Mouse (Mus musculus): ENCODE measurements around the gene Tmem167. TPM values are rescaled to one million over a fixed set of nuclear protein-coding genes. Genes with fewer than 3 reads are reported as not detected.

The Tmem167 gene
- polyA plus RNA-seq, 1 experiment from 2014 or later = 29.5 TPM

- H3K4me3 ChIP-seq (ENCODE audit: low read depth, low read length) = no peak overlapping the region
- DNase-seq = no peak
- no peak overlapping the region for H3K4me2 ChIP-seq (ENCODE audit: low read depth, low read length)
- TF ChIP-seq EP300 (IDR thresholded peaks at IDR 0.05; ENCODE audit: low read depth) = no peak
- no peak for TF ChIP-seq CTCF (IDR thresholded peaks at IDR 0.05; ENCODE audit: low read depth)
- no peaks in the 10 kb centered on the region for H3K9me3 ChIP-seq (ENCODE audit: low read length)
- no peak overlapping the region for H3K9ac ChIP-seq (replicated peaks)
- no peaks in the 10 kb centered on the region for H3K36me3 ChIP-seq (replicated peaks; ENCODE audit: insufficient read depth, low read length)
- H3K4me1 ChIP-seq (ENCODE audit: insufficient read depth) = no peaks in the 10 kb centered on the region
- no peak for ATAC-seq
- H3K27me3 ChIP-seq (ENCODE audit: insufficient read depth, low read length) = no peaks in the 10 kb centered on the region
- no peak overlapping the region for H3K27ac ChIP-seq (ENCODE audit: low read depth)
Observed at GRCm38 (mm10) chr13:90151881-90152280, 63.0 kb downstream of the Tmem167 start.

- no peak for TF ChIP-seq CTCF (IDR thresholded peaks at IDR 0.05; ENCODE audit: low read depth)
- Histone ChIP-seq H3K36me3 (replicated peaks; ENCODE audit: insufficient read depth, low read length) (no peaks in the 10 kb centered on the region), H3K9me3 (ENCODE audit: low read length) (no peaks in the 10 kb centered on the region), H3K4me3 (ENCODE audit: low read depth, low read length) (no peak overlapping the region), H3K9ac (replicated peaks) (no peak overlapping the region), H3K27me3 (ENCODE audit: insufficient read depth, low read length) (no peaks in the 10 kb centered on the region), H3K4me2 (ENCODE audit: low read depth, low read length) (no peak overlapping the region), H3K27ac (ENCODE audit: low read depth) (no peak overlapping the region), H3K4me1 (ENCODE audit: insufficient read depth) (no peaks in the 10 kb centered on the region)
- 67% methylated on average over 7 of the region's 7 CpGs for WGBS (ENCODE audit: insufficient replicate concordance)
- DNase-seq = no peak
- ATAC-seq = no peak
Observed at GRCm38 (mm10) chr13:90152536-90153273, 63.8 kb downstream of the Tmem167 start.

GRCm38 (mm10) chr13:90164147-90164546 is 75.2 kb downstream of the Tmem167 start:
- no peak for DNase-seq
- Histone ChIP-seq H3K4me1 (ENCODE audit: insufficient read depth) (no peaks in the 10 kb centered on the region), H3K27me3 (ENCODE audit: insufficient read depth, low read length) (no peaks in the 10 kb centered on the region), H3K9ac (replicated peaks) (no peak overlapping the region), H3K4me2 (ENCODE audit: low read depth, low read length) (no peak overlapping the region), H3K9me3 (ENCODE audit: low read length) (no peaks in the 10 kb centered on the region), H3K4me3 (ENCODE audit: low read depth, low read length) (no peak overlapping the region), H3K36me3 (replicated peaks; ENCODE audit: insufficient read depth, low read length) (no peaks in the 10 kb centered on the region), H3K27ac (ENCODE audit: low read depth) (no peak overlapping the region)
- WGBS (ENCODE audit: insufficient replicate concordance) = 72% methylated on average over 2 of the region's 2 CpGs
- no peak for ATAC-seq
- TF ChIP-seq EP300 (IDR thresholded peaks at IDR 0.05; ENCODE audit: low read depth) (no peak), CTCF (IDR thresholded peaks at IDR 0.05; ENCODE audit: low read depth) (no peak)

GRCm38 (mm10) chr13:90167044-90167443 is 78.1 kb downstream of the Tmem167 start:
- H3K27me3 ChIP-seq (ENCODE audit: insufficient read depth, low read length) = no peaks in the 10 kb centered on the region
- ATAC-seq = no peak
- H3K9me3 ChIP-seq (ENCODE audit: low read length) = no peaks in the 10 kb centered on the region
- H3K4me3 ChIP-seq (ENCODE audit: low read depth, low read length) = no peak overlapping the region
- no peak overlapping the region for H3K9ac ChIP-seq (replicated peaks)
- TF ChIP-seq CTCF (IDR thresholded peaks at IDR 0.05; ENCODE audit: low read depth) (no peak), EP300 (IDR thresholded peaks at IDR 0.05; ENCODE audit: low read depth) (no peak)
- 56% methylated on average over 3 of the region's 3 CpGs for WGBS (ENCODE audit: insufficient replicate concordance)
- H3K4me2 ChIP-seq (ENCODE audit: low read depth, low read length) = no peak overlapping the region
- no peaks in the 10 kb centered on the region for H3K36me3 ChIP-seq (replicated peaks; ENCODE audit: insufficient read depth, low read length)
- H3K4me1 ChIP-seq (ENCODE audit: insufficient read depth) = no peaks in the 10 kb centered on the region
- no peak for DNase-seq
- H3K27ac ChIP-seq (ENCODE audit: low read depth) = no peak overlapping the region

- ATAC-seq = no peak
- no peak overlapping the region for H3K4me2 ChIP-seq (ENCODE audit: low read depth, low read length)
- no peak for TF ChIP-seq EP300 (IDR thresholded peaks at IDR 0.05; ENCODE audit: low read depth)
- TF ChIP-seq CTCF (IDR thresholded peaks at IDR 0.05; ENCODE audit: low read depth) = no peak
- DNase-seq = no peak
- no peaks in the 10 kb centered on the region for H3K36me3 ChIP-seq (replicated peaks; ENCODE audit: insufficient read depth, low read length)
- H3K27ac ChIP-seq (ENCODE audit: low read depth) = no peak overlapping the region
- no peaks in the 10 kb centered on the region for H3K9me3 ChIP-seq (ENCODE audit: low read length)
- no peak overlapping the region for H3K4me3 ChIP-seq (ENCODE audit: low read depth, low read length)
- H3K9ac ChIP-seq (replicated peaks) = no peak overlapping the region
- no peaks in the 10 kb centered on the region for H3K4me1 ChIP-seq (ENCODE audit: insufficient read depth)
- 50% methylated on average over 4 of the region's 4 CpGs for WGBS (ENCODE audit: insufficient replicate concordance)
- no peaks in the 10 kb centered on the region for H3K27me3 ChIP-seq (ENCODE audit: insufficient read depth, low read length)
Observed at GRCm38 (mm10) chr13:90170100-90170781, 81.3 kb downstream of the Tmem167 start.

GRCm38 (mm10) chr13:90170782-90171179 is 81.9 kb downstream of the Tmem167 start:
- ATAC-seq (no peak), DNase-seq (no peak)
- 26% methylated on average over 2 of the region's 2 CpGs for WGBS (ENCODE audit: insufficient replicate concordance)
- Histone ChIP-seq H3K9ac (replicated peaks) (no peak overlapping the region), H3K4me2 (ENCODE audit: low read depth, low read length) (no peak overlapping the region), H3K9me3 (ENCODE audit: low read length) (no peaks in the 10 kb centered on the region), H3K36me3 (replicated peaks; ENCODE audit: insufficient read depth, low read length) (no peaks in the 10 kb centered on the region), H3K27me3 (ENCODE audit: insufficient read depth, low read length) (no peaks in the 10 kb centered on the region), H3K27ac (ENCODE audit: low read depth) (no peak overlapping the region), H3K4me1 (ENCODE audit: insufficient read depth) (no peaks in the 10 kb centered on the region), H3K4me3 (ENCODE audit: low read depth, low read length) (no peak overlapping the region)
- TF ChIP-seq EP300 (IDR thresholded peaks at IDR 0.05; ENCODE audit: low read depth) (no peak), CTCF (IDR thresholded peaks at IDR 0.05; ENCODE audit: low read depth) (no peak)
